Mouse (Mus musculus) adrenal gland, postnatal 4 days (tissue): ENCODE data around the gene Galntl6. TPM values are rescaled to one million over a fixed set of nuclear protein-coding genes. Genes with fewer than 3 reads are reported as not detected.
"Not testable (repeated sequence)": the region's sequence is repeated elsewhere in the genome, so short reads cannot be mapped to it uniquely, and the experiment has no call there.

Experiments
- DNase-seq, 2 experiments: peaks; one replicate each; pipeline ENCODE4 v3.0.0; 2021 to 2022; ENCODE audit warnings: low spot score in 2 of 2, mixed read lengths in 2 of 2
- total RNA-seq, 2 experiments: library from RNA; stranded (reverse); gene quantifications; 2 replicates each; pipeline ENCODE4 v1.2.3; 2021

Gene Galntl6
- total RNA-seq, 2 experiments from 2014 or later, result 0.95 to 1.6 TPM

GRCm38 (mm10) chr8:57777988-57778721, 1134.3 kb downstream of the Galntl6 start:
- DNase-seq, result no peak

GRCm38 (mm10) chr8:57776723-57777122, 1135.7 kb downstream of the Galntl6 start:
- no peak for DNase-seq

GRCm38 (mm10) chr8:57772732-57773265, 1139.6 kb downstream of the Galntl6 start:
- no peak for DNase-seq

GRCm38 (mm10) chr8:57767541-57767940, 1144.9 kb downstream of the Galntl6 start:
- no peak for DNase-seq

- no peak for DNase-seq
These were observed 1145.9 kb downstream of the Galntl6 start for GRCm38 (mm10) chr8:57766471-57767065.

- no peak for DNase-seq
These were observed 1146.6 kb downstream of the Galntl6 start for GRCm38 (mm10) chr8:57765726-57766351.

GRCm38 (mm10) chr8:57765192-57765591, 1147.2 kb downstream of the Galntl6 start:
- DNase-seq, result no peak

GRCm38 (mm10) chr8:57762622-57763021, 1149.8 kb downstream of the Galntl6 start:
- DNase-seq, result not testable (repeated sequence)

- DNase-seq, result no peak
These were observed 1151.5 kb downstream of the Galntl6 start for GRCm38 (mm10) chr8:57760921-57761320.

- DNase-seq, result no peak
These were observed 1153.6 kb downstream of the Galntl6 start for GRCm38 (mm10) chr8:57758857-57759256.

- DNase-seq, result no peak
These were observed 1155.0 kb downstream of the Galntl6 start for GRCm38 (mm10) chr8:57757476-57757875.

GRCm38 (mm10) chr8:57754066-57754465, 1158.4 kb downstream of the Galntl6 start:
- DNase-seq, result no peak

GRCm38 (mm10) chr8:57743636-57744035, 1168.8 kb downstream of the Galntl6 start:
- DNase-seq, result no peak

- DNase-seq, result no peak
These were observed 1170.5 kb downstream of the Galntl6 start for GRCm38 (mm10) chr8:57741983-57742382.

GRCm38 (mm10) chr8:57741309-57741708, 1171.1 kb downstream of the Galntl6 start:
- no peak for DNase-seq

GRCm38 (mm10) chr8:57737281-57737680, 1175.2 kb downstream of the Galntl6 start:
- DNase-seq, result no peak

GRCm38 (mm10) chr8:57732795-57733194, 1179.6 kb downstream of the Galntl6 start:
- no peak for DNase-seq

GRCm38 (mm10) chr8:57731666-57732065, 1180.8 kb downstream of the Galntl6 start:
- no peak for DNase-seq

- no peak for DNase-seq
These were observed 1184.2 kb downstream of the Galntl6 start for GRCm38 (mm10) chr8:57728276-57728675.

GRCm38 (mm10) chr8:57724843-57725627, 1187.4 kb downstream of the Galntl6 start:
- no peak for DNase-seq
